Mouse (Mus musculus) embryonic facial prominence, embryonic 14.5 days (tissue): Measurements from ENCODE around the gene Ctsw. TPM values are rescaled to one million over a fixed set of nuclear protein-coding genes. Genes with fewer than 3 reads are reported as not detected.

Source experiments
- ATAC-seq: fragments of 200-750 bp; cut with Nextera tagmentation; 2 replicates; pipeline ENCODE4 v1.8.0; 2017; ENCODE audit warnings: low read depth, moderate number of reproducible peaks, moderate TSS enrichment
- DNase-seq: peaks from one replicate; pipeline ENCODE4 v3.0.0-alpha.2; 2015; ENCODE audit warnings: low spot score
- H3K27ac ChIP-seq: fragments of 300-500 bp; sonication (generic); replicated peaks from 2 replicates; pipeline ENCODE4 v1.5.1; 2014; ENCODE audit warnings: low read depth, mild to moderate bottlenecking, low read length, moderate library complexity
- H3K27me3 ChIP-seq: fragments of 300-500 bp; sonication (generic); replicated peaks from 2 replicates; pipeline ENCODE4 v1.6.1; 2014; ENCODE audit warnings: low read length; ENCODE audit not compliant: control insufficient read depth, insufficient read depth
- H3K36me3 ChIP-seq: fragments of 300-500 bp; sonication (generic); 2 replicates; pipeline ENCODE4 v1.6.1; 2014; ENCODE audit warnings: low read length, mixed read lengths; ENCODE audit not compliant: control insufficient read depth, insufficient read depth
- H3K4me1 ChIP-seq: fragments of 300-500 bp; sonication (generic); 2 replicates; pipeline ENCODE4 v1.6.1; 2014; ENCODE audit warnings: antibody characterized with exemption, low read length; ENCODE audit not compliant: control insufficient read depth, insufficient read depth
- H3K4me2 ChIP-seq: fragments of 300-500 bp; sonication (generic); 2 replicates; pipeline ENCODE4 v1.6.1; 2014; ENCODE audit warnings: low read depth, mild to moderate bottlenecking, low read length, moderate library complexity, mixed read lengths
- H3K4me3 ChIP-seq: fragments of 300-500 bp; sonication (generic); 2 replicates; pipeline ENCODE4 v1.5.1; 2014; ENCODE audit warnings: low read depth, mild to moderate bottlenecking, low read length
- H3K9ac ChIP-seq: fragments of 300-500 bp; sonication (generic); 2 replicates; pipeline ENCODE4 v1.6.1; 2014; ENCODE audit warnings: low read depth, mild to moderate bottlenecking, low read length, moderate library complexity, mixed read lengths
- H3K9me3 ChIP-seq: fragments of 300-500 bp; sonication (generic); 2 replicates; pipeline ENCODE4 v1.6.1; 2016; ENCODE audit warnings: low read length; ENCODE audit not compliant: control insufficient read depth
- WGBS: fragments of 180-500 bp; shearing (Covaris S2); extraction: QIAGEN DNeasy Blood & Tissue Kit; methylation state at CpG from one replicate; pipeline ENCODE4 v1.1.7; 2014; 5-methylcytosine and 5-hydroxymethylcytosine counted together
- polyA plus RNA-seq: library from polyadenylated mRNA; unstranded; fragments of >200 nt; fragmentation: Nextera tagmentation; extraction: Ambion mirVana; gene quantifications from 2 replicates; pipeline ENCODE4 v1.2.1, GENCODE M21; 2014

Ctsw gene
- polyA plus RNA-seq, 1 experiment from 2014 or later, result 0.85 TPM

- peak overlapping the region; percentile 71 for H3K9ac ChIP-seq
- peak overlapping the region; percentile 96 for H3K4me2 ChIP-seq
- no peak overlapping the region for H3K27ac ChIP-seq
- no peak for DNase-seq
- WGBS, result 82% methylated on average over 6 of the region's 6 CpGs
- peak overlapping the region; percentile 68 for H3K4me3 ChIP-seq
- H3K27me3 ChIP-seq, result no peaks in the 10 kb centered on the region
- no peak for ATAC-seq
- H3K36me3 ChIP-seq, result peaks cover 36% of the 10 kb centered on the region
- peaks cover 16% of the 10 kb centered on the region for H3K4me1 ChIP-seq
- no peaks in the 10 kb centered on the region for H3K9me3 ChIP-seq
Measured at GRCm38 (mm10) chr19:5461411-5461810, 6.9 kb downstream of the Ctsw start.

GRCm38 (mm10) chr19:5460465-5460911 is 7.8 kb downstream of the Ctsw start, which contains the start of gene Fibp:
Fibp (plus strand) TSS chr19:5460615.
- peaks cover 25% of the 10 kb centered on the region for H3K4me1 ChIP-seq
- H3K27ac ChIP-seq, result no peak within 1 kb of the TSS; the same call in 1 of the 2 replicates
- H3K9me3 ChIP-seq, result no peaks in the 10 kb centered on the region
- peak within 1 kb of the TSS; percentile 68 for H3K4me3 ChIP-seq
- ATAC-seq (peak; percentile 74), DNase-seq (peak; percentile 94)
- H3K36me3 ChIP-seq, result peaks cover 27% of the 10 kb centered on the region
- peak within 1 kb of the TSS; percentile 71 for H3K9ac ChIP-seq
- no peaks in the 10 kb centered on the region for H3K27me3 ChIP-seq
- under 1% methylated on average over 30 of the region's 32 CpGs for WGBS
- H3K4me2 ChIP-seq, result peak within 1 kb of the TSS; percentile 96

GRCm38 (mm10) chr19:5459896-5460295 is 8.4 kb downstream of the Ctsw start:
- H3K4me2 ChIP-seq, result peak overlapping the region; percentile 96
- no peak overlapping the region for H3K27ac ChIP-seq
- peak overlapping the region; percentile 71 for H3K9ac ChIP-seq
- peaks cover 21% of the 10 kb centered on the region for H3K36me3 ChIP-seq
- H3K4me1 ChIP-seq, result peaks cover 27% of the 10 kb centered on the region
- ATAC-seq (no peak), DNase-seq (no peak)
- peak overlapping the region; percentile 68 for H3K4me3 ChIP-seq
- no peaks in the 10 kb centered on the region for H3K9me3 ChIP-seq
- 33% methylated on average over 3 of the region's 3 CpGs for WGBS
- H3K27me3 ChIP-seq, result no peaks in the 10 kb centered on the region

GRCm38 (mm10) chr19:5459019-5459418 is 9.3 kb downstream of the Ctsw start:
- no peaks in the 10 kb centered on the region for H3K27me3 ChIP-seq
- ATAC-seq (no peak), DNase-seq (no peak)
- peaks cover 22% of the 10 kb centered on the region for H3K36me3 ChIP-seq
- no peak overlapping the region for H3K9ac ChIP-seq
- H3K4me2 ChIP-seq, result no peak overlapping the region
- H3K4me1 ChIP-seq, result peaks cover 25% of the 10 kb centered on the region
- WGBS, result 70% methylated on average over 7 of the region's 7 CpGs
- H3K4me3 ChIP-seq, result no peak overlapping the region
- no peaks in the 10 kb centered on the region for H3K9me3 ChIP-seq
- H3K27ac ChIP-seq, result no peak overlapping the region

GRCm38 (mm10) chr19:5457746-5458442 is 10.4 kb downstream of the Ctsw start, which contains the start of gene Ccdc85b:
Ccdc85b (minus strand) TSS chr19:5457894.
- Histone ChIP-seq H3K4me3 (peak within 1 kb of the TSS; percentile 82), H3K36me3 (peaks cover 14% of the 10 kb centered on the region), H3K9me3 (no peaks in the 10 kb centered on the region), H3K4me2 (peak within 1 kb of the TSS; percentile 100), H3K9ac (peak within 1 kb of the TSS; percentile 76), H3K4me1 (peaks cover 25% of the 10 kb centered on the region), H3K27me3 (no peaks in the 10 kb centered on the region), H3K27ac (peak within 1 kb of the TSS; percentile 87)
- ATAC-seq (no peak), DNase-seq (no peak)
- WGBS, result 15% methylated on average over 14 of the region's 14 CpGs

- Histone ChIP-seq H3K9ac (peak overlapping the region; percentile 76), H3K4me1 (peaks cover 25% of the 10 kb centered on the region), H3K4me3 (peak overlapping the region; percentile 82), H3K4me2 (peak overlapping the region; percentile 100), H3K27ac (peak overlapping the region; percentile 87), H3K27me3 (no peaks in the 10 kb centered on the region), H3K9me3 (no peaks in the 10 kb centered on the region), H3K36me3 (peaks cover 9% of the 10 kb centered on the region)
- DNase-seq (peak; percentile 97), ATAC-seq (peak; percentile 95)
- 0% methylated on average over 40 of the region's 70 CpGs for WGBS
Measured at GRCm38 (mm10) chr19:5456922-5457745, 11.2 kb downstream of the Ctsw start.

GRCm38 (mm10) chr19:5456241-5456921 is 11.9 kb downstream of the Ctsw start:
- Histone ChIP-seq H3K27me3 (no peaks in the 10 kb centered on the region), H3K27ac (peak overlapping the region; percentile 87), H3K9me3 (no peaks in the 10 kb centered on the region), H3K4me1 (peaks cover 23% of the 10 kb centered on the region), H3K36me3 (peaks cover 9% of the 10 kb centered on the region), H3K4me3 (peak overlapping the region; percentile 82), H3K9ac (peak overlapping the region; percentile 76), H3K4me2 (peak overlapping the region; percentile 100)
- ATAC-seq (no peak), DNase-seq (peak; percentile 29)
- 3% methylated on average over 22 of the region's 26 CpGs for WGBS

GRCm38 (mm10) chr19:5455568-5455967 is 12.7 kb downstream of the Ctsw start:
- Histone ChIP-seq H3K27me3 (no peaks in the 10 kb centered on the region), H3K4me1 (peaks cover 19% of the 10 kb centered on the region), H3K9ac (peak overlapping the region; percentile 38; the same call in 1 of the 2 replicates), H3K9me3 (no peaks in the 10 kb centered on the region), H3K36me3 (peaks cover 9% of the 10 kb centered on the region), H3K27ac (no peak overlapping the region), H3K4me2 (peak overlapping the region; percentile 100), H3K4me3 (peak overlapping the region; percentile 82)
- WGBS, result 55% methylated on average over 8 of the region's 8 CpGs
- no peak for DNase-seq
- ATAC-seq, result no peak
